Mouse (Mus musculus) 3134 (cell line): ENCODE data around the gene Uba52.
"Not testable (repeated sequence)": the region's sequence is repeated elsewhere in the genome, so short reads cannot be mapped to it uniquely, and the experiment has no call there.

Experiments
- DNase-seq: peaks from one replicate; pipeline ENCODE4 v3.0.0-alpha.2; 2011; ENCODE audit warnings: low spot score; ENCODE audit not compliant: insufficient read length; ENCODE audit errors: extremely low read depth

Gene Uba52

DNA sequence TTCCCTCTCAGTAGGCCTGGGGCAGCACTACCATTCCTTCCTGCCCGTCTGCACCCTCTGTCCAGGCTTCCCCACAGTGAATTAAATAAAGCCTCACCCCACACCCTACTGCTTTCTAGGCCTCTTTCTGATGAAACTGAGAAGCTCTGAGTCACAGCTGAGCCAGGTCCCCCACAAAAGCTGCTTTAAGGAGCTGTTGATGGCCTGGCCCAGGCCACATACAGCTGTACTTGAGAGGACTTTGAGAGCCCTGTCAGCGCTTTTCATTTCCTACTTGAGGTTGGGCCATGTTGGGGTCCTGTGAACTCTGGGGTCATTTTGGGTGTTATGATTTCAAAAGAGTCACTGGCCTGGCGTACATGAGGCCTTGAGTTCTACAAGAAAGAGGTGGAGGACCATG is 24.6 kb upstream of the Uba52 start:
- no peak for DNase-seq

DNA sequence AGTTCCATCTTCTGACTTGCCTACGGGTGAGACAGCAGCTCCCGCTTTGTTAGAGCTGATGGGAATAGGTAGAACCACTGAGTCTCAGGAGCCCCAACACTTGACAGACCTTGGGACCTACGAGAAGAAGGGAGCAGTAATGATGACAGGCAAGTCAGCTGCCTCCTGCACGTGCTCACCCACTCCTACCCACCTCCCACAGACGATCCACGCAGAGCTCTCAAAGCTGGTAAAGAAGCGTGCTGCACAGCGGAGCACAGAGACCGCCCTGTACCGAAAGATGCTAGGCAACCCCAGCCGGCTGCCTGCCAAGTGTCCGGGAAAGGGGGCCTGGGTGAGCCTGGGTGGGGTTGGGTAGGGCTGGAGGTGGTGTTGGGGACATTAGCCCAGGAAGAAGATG is 23.7 kb upstream of the Uba52 start:
- DNase-seq, result no peak

DNA sequence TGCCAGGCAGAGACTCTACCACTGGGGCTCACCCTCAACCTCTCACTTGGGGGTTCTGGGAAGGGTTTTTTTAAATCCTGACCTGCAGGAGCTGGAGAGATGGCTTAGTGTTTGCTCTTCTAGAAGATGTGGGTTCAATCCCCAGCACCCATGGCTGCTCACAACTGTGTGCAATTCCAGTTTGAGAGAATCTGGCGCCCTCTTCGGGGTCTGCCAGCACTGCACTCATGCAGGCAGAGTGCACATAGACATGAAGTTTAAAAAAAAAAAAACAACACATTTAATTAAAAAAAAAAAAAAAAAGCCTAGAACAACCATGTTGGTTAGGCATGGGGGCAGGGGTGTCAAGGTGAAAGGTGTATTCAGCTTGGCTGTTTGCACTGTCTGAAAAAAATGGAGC is 19.7 kb upstream of the Uba52 start:
- DNase-seq, result no peak

DNA sequence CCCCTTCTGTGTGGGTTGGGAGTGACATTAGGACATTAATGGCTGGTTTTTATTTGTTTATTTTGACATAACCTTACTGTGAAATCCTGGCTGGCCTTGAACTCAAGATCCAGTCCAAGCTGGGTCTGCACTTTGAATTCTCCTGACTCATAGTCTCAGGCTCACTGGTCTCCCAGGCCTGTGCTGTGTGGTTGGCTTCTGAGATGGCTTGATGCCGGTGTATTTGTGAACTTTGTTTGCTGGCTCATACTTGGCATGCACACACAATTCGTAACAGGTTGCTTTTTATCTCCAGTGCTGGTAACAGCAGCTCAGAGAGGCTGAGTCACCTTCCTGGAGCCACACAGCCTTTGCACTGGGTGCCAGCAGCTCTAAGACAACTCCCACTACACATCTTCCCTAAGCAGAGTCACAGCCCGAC is 19.1 kb upstream of the Uba52 start:
- DNase-seq, result no peak

DNA sequence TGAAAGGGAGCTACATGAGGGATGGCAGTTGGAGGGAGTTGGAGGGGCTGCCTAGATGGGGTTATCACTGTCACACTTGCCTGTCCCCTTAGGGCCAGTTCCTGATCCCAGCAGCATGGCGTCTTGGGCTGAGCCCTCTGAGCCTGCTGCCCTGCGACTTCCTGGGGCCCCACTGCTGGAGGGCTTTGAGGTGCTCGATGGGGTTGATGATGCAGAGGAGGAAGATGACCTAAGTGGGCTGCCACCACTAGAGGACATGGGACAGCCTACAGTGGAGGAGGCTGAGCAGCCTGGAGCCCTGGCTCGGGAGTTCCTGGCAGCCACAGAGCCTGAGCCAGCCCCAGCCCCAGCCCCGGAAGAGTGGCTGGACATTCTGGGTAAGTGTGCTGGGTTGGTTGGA is 18.7 kb upstream of the Uba52 start:
- DNase-seq, result no peak

DNA sequence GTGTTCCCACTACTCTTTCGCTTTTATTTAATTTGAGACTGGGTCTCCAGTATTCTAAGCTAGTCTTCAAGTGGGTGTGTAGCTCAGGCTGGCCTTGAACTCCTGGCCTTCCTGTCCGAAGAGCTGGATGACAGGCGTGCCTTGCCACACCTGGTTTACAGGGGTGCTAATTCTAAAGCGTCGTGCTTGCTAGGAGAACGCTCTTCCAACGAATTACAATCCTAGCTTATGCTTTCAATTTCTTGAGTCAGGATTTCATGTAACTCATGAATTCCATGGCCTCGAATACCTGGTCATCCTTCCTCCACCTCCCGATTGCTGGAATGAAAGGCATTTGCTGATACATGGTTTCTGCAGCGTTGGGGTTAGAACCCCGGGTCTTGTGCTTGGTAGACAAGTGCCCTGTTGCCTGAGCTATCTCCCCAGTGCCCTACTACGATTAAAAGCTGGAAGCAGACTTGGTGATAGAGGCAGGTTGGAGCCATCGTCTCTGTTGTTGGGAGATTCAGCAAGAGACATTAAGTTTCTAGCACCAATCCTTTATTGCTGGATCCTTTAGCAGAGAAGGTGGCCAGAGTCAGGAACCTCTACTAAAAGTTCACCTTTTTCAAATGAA is 17.7 kb upstream of the Uba52 start:
- DNase-seq, result no peak

DNA sequence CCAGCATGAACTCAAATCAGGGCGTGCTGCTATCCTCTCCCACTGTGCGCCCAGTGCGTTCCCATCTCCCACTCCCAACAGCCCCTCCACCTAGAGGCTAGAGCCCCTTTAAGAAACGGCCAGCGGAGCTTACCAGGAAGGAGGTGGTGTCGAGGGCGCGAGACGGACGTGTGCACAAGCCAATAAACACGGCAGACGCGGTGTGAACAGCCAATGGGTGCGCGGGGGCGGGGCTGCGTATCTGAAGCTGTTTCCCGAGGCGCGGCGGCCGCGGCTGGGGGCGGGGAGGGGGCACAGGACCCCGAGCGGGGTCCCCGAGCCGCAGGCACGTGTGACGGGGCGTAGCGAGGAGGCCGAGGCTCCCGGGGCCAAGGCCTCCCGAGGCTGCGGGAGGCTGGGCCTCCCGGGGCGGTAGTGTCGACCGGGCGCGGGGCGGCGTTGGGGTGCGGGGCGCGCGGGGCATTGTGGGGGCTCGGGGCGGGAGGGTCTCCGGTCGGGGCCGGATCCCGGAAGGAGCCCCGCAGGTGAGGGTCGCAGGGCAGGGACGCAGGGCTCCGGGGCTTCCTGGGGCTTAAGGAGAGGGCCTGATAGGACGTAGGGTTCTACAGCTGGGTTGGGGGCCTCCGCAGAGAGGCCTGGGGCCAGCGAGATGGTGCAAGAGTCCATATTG is 17.0 kb upstream of the Uba52 start, which contains the start of the genes Fkbp8 and Kxd1:
Fkbp8 (plus strand) TSS at position 213 of the 670 bp plus-strand sequence.
Kxd1 (minus strand) TSS at position 445 of the 670 bp plus-strand sequence.
- DNase-seq, result peak; percentile 96

DNA sequence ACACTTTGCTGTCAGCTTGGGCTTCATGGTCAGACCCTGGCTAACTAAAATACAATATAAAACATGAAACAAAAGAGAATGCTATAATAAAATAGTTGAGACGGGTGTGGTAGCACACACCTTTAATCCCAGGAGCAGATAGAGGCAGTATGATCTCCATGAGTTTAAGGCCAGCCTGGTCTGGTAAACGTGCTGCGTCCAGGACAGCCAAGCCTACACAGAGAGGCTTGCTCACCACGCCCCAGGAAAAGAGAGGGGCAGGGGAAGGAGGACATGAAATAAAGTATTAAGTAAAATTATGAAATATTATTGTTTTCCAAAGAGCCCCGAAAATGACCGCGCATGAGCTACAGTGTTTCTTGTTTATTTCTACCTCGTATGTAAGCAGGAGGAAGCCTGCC is 16.5 kb upstream of the Uba52 start:
- DNase-seq, result no peak

DNA sequence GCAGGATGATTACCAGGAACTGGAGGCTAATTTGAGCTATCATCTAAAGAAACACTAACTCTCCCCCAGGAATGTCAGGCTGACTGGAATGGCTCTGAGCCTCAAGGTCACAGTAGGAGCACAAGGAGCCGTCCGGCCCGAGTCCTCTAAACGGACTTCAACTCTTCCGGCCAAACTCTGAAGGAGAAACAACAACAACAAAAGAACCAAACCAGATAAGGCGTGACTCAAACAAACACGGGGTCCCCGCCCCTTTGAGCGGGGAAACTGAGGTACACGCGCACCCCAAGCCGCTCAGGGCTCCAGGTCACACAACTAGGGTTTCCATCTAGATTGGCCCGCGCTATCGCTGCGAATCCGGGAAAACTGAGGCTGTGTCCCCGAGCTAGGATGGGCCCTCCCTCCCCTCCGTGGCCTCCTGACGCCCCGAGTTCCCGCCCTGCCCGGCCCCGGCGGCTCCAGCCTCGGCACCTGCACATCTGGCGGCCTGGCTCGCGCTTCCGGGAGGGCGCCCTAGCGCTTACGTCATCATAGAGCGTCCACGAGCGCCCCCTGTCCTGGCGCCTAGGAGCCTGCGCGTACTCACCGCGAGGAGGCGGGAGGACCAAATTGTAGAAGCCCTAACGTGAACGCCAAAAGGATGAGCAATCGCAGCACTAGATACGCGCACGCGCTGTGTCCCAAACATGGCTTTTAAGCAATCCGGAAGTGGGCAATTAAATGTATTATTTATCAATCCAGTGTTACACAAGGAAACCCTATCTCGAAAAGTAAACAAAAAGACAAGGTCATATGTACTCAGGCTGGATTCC is 12.2 kb upstream of the Uba52 start:
- peak; percentile 94 for DNase-seq

DNA sequence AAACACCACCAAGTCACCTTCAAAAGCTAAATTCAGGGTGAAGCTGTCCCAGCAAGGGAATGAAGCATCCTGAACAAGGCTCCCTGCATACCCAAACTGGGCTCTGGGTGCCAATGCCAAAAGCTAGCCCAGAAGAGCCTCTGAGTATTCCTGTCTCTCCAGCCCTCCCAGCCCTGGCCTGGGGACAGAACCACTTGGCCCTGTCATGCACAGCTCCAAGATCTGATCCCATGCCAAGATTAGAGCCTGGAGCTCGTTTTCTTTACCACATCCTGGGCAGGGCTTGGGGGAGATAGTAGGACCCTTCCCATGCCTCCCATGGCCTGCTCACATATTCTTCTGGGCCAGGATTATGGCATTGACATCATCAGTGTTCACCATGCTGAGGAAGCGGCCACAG is 9.0 kb upstream of the Uba52 start:
- DNase-seq, result no peak

DNA sequence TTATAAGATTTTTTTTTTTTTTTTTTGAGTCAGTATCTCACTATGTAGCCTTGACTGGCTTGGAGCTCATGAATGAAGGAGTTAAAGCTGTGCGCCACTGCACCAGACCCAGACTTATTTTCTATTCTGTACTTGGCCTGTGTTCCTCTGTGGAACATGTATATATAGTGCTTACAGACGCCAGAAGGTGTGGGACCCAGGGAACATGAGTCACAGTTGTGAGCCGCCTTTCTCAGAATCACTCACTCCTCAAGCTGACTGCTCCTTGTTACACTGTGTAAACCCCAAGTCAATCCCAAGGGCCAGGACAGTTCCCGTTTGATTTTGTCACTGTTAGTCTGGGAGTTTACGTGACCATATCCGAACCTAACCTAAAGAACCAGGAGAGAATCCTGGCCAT is 8.4 kb upstream of the Uba52 start:
- DNase-seq, result no peak

DNA sequence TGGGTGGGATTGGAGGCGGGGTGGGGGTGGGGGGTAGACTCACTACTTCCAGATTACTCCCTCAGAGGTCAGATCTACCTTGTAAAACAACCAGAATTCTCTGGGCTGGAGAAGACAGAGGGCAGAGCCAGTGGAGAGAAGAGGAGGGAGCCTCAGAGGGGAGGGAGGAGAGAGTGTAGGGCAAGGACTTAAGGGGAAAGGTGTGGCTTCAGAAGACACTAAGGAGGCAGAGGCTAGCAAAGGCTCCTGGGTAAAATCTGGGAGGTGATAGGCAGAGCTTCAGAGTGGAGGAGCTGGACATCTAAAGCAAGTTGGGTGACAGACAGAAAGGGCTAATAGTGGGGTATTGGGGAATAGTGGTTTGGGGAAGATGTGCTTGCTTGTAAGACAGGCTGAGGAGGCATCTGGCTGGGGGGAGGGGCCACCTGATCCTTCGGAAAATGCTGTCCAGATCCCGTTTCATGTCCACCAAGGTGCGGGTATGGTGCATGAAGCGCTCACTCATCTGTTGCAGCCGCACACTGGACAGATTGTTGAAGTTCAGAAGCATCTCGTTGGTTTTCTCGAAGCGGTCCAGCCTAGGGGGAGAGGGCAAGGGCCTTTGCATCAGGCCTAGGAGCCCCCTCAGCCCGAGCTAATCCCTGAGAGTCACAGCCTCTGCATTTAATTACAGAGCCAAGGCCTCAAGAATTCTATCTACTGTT is 7.5 kb upstream of the Uba52 start:
- DNase-seq, result no peak

DNA sequence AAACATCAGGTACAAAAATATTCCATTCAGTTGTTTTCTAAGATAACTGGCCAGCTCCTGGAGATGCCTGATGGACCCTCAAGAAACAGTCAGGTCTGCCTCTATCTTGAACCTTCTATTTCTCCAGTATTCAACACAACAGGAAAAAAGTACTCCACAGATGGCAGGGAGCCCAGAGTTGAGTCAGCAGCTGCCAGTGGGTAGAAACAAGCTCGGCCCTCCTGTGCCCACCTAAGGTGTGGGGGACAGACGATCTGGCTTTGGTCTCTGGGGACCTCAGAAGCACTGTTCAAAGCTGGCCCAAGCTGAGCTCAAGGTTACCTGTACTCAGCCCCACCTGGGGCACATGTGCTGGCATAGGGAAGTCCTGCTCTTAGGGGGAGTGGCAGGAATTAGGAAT is 2.8 kb upstream of the Uba52 start:
- DNase-seq, result peak; percentile 76

DNA sequence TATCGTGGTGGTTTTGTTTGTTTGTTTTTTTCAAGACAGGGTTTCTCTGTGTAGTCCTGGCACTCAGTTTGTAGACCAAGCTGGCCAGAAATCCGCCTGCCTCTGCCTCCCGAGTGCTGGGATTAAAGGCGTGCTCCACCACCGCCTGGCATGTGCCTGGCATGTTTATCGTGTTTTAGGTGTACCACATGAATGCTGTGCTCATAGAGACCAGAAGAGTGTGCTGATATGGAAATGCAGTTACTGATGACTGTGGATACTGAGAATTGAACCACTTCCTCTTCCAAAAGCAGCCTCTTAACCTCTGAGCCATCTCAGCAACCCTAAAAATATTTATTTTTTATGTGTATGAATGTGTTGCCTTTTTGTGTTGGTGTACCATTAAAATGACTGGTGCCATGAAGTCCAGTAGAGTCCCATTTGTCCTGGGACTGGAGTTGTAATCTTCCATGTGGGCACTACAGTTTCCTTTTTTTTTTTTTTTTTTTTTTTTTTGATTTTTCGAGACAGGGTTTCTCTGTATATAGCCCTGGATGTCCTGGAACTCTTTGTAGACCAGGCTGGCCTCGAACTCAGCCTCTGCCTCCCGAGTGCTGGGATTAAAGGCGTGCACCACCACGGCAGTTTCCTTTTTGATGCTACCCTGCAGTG is 1.8 kb upstream of the Uba52 start:
- DNase-seq, result no peak

DNA sequence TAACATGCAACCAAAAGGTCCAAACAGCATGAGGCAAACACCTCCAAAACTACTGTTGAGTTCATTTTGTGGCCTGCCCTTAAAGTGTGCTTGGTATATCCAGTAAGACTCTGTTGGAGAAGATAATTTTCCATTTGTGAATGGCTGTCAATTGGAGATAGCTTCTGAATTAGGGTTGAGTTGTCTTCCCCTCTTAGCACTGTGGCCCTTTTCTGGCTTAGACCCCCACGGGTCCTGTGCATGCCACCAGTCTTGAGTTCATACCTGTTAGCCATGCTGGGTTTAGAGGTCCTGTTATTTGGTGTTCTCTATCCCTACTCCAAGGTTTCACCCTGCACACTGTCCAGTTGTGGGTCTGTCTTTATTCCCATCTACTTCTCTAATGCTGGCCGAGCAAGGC is 1.2 kb upstream of the Uba52 start:
- DNase-seq, result no peak

DNA sequence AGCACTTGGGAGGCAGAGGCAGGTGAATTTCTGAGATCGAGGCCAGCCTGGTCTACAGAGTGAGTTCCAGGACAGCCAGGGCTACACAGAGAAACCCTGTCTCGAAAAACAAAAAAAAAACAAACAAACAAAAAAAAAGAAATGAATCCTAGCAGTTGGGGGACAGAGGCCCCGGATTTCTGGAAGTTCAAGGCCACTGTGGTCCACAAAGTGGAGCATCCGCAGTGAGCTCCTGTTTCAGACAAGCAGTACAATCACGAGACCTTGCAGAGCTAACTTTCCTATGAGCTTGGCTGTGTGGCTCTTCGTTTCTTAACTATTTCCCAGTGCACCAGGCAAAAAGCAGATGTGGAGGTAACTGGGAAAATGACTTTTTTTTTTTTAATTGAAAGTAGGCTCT is 573 bp upstream of the Uba52 start:
- DNase-seq, result not testable (repeated sequence)

DNA sequence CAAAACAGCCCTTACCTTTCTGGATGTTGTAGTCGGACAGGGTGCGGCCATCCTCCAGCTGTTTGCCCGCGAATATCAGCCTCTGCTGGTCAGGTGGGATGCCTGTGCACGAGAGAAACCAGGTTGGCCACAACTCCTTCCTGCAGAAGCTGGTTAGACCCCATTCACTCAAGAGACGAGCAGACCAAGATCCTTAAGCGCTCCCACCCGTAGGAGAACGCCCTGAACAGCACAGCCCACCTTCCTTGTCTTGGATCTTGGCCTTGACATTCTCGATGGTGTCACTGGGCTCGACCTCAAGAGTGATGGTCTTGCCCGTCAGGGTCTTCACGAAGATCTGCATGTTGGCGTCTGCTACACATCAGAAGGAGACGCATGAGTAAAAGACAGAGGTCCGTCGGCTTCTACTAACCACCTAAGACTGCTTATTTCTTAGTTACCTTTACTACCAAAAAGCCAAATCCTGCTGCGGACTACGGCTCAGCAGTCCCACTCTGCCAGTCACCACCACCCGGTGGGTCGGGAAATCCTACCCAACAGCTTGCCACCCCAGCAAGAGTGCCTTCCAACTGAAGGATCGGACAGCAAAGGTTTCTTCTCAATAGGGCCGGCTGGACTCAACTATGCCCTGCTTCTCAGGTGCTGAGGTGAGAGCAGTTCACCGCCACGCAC is 1.2 kb downstream of the Uba52 start:
- DNase-seq, result no peak

DNA sequence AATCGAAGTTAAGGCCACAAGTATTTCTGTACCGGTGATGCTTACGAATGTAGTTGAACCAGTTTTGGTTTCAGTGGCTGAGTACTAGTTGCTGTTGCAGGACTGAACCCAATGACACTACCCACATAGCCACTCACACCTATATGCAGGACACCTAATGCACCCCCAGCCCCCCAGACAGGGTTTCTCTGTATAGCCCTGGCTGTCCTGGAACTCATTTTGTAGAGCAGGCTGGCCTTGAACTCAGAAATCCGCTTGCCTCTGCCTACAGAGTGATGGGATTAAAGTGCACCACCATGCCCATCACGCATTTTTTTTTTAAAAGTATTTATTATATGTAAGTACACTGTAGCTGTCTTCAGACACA is 3.6 kb downstream of the Uba52 start:
- DNase-seq, result no peak

DNA sequence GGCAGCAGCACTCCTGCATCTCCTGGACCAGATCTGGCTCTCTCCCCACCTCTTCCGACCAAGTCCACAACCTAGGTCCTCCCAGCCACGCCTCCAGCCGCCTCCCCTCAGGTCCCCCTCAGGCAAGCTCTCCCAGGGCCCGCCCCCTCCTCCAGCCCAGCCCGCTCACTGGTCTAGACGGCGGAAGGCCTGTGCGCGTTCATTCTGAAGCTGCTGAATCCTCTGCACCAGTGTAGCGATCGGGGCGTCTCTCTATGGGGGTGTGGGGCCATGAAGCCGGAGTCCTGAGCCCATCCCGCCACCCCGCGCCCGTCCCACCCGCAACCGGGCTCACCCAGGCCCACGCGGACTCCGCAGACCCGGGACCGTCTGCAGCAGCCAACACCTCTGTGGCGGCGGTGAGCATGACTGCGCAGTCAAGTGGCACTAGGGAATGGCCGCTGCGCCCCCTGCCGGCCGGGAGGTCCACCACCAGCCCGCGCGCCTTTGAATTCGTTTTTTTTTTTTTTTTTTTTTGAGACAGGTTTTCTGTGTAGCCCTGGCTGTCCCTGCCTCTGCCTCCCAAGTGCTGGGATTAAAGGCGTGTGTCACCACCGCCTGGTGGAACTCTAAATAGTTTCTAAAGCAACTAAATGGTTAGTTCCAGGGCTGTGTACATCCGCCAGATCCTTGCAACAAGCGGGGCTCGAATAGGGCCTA is 4.1 kb downstream of the Uba52 start, which contains the start of gene Rex1bd:
Rex1bd (minus strand) TSS at position 425 of the 699 bp plus-strand sequence.
- peak; percentile 97 for DNase-seq
